Mouse (Mus musculus) CD4-positive, CD25-positive, alpha-beta regulatory T cell, adult 2 months (primary cell): ENCODE results near the gene Nepn.

Experiments
- DNase-seq: peaks from one replicate; pipeline ENCODE4 v3.0.0-alpha.2; 2012; ENCODE audit warnings: low read depth, low spot score

Nepn gene

GRCm38 (mm10) chr10:52405160-52405559 is 16.4 kb downstream of the Nepn start:
- no peak for DNase-seq

GRCm38 (mm10) chr10:52407526-52407925 is 18.8 kb downstream of the Nepn start:
- DNase-seq: no peak

- DNase-seq: no peak
Observed at GRCm38 (mm10) chr10:52415020-52415419, 26.2 kb downstream of the Nepn start.

- no peak for DNase-seq
Observed at GRCm38 (mm10) chr10:52416458-52416857, 27.7 kb downstream of the Nepn start.

GRCm38 (mm10) chr10:52417299-52417997 is 28.7 kb downstream of the Nepn start, which contains the start of gene Nus1:
Gene Nus1 (plus strand): TSS chr10:52417547.
- DNase-seq: peak; percentile 99

GRCm38 (mm10) chr10:52417998-52418860 is 29.5 kb downstream of the Nepn start:
- DNase-seq: no peak

GRCm38 (mm10) chr10:52418931-52419330 is 30.2 kb downstream of the Nepn start:
- DNase-seq: no peak

- DNase-seq: no peak
Observed at GRCm38 (mm10) chr10:52419402-52419801, 30.6 kb downstream of the Nepn start.

- DNase-seq: no peak
Observed at GRCm38 (mm10) chr10:52420526-52420925, 31.8 kb downstream of the Nepn start.

- no peak for DNase-seq
Observed at GRCm38 (mm10) chr10:52421716-52422115, 32.9 kb downstream of the Nepn start.

GRCm38 (mm10) chr10:52423097-52423496 is 34.3 kb downstream of the Nepn start:
- peak; percentile 47 for DNase-seq

- DNase-seq: no peak
Observed at GRCm38 (mm10) chr10:52426314-52426980, 37.7 kb downstream of the Nepn start.

- DNase-seq: no peak
Observed at GRCm38 (mm10) chr10:52427634-52428415, 39.1 kb downstream of the Nepn start.

GRCm38 (mm10) chr10:52430953-52431352 is 42.2 kb downstream of the Nepn start:
- no peak for DNase-seq

- DNase-seq: no peak
Observed at GRCm38 (mm10) chr10:52434836-52435235, 46.1 kb downstream of the Nepn start.
